Mouse (Mus musculus) neural tube, embryonic 13.5 days (tissue): Measurements from ENCODE around the gene Lias. TPM values are rescaled to one million over a fixed set of nuclear protein-coding genes. Genes with fewer than 3 reads are reported as not detected.

Experiments used
- ATAC-seq: fragments of 200-750 bp; cut with Nextera tagmentation; 2 replicates; pipeline ENCODE4 v1.8.0; 2017; ENCODE audit warnings: low read depth, mild to moderate bottlenecking, moderate TSS enrichment, moderate library complexity
- H3K27ac ChIP-seq: fragments of 300-500 bp; sonication (generic); replicated peaks from 2 replicates; pipeline ENCODE4 v1.5.1; 2015; ENCODE audit warnings: moderate library complexity, mild to moderate bottlenecking, inconsistent platforms
- H3K27me3 ChIP-seq: fragments of 300-500 bp; sonication (generic); 2 replicates; pipeline ENCODE4 v1.6.1; 2015; ENCODE audit warnings: mild to moderate bottlenecking, inconsistent platforms
- H3K36me3 ChIP-seq: fragments of 300-500 bp; sonication (generic); 2 replicates; pipeline ENCODE4 v1.6.1; 2015; ENCODE audit warnings: mild to moderate bottlenecking, inconsistent platforms
- H3K4me1 ChIP-seq: fragments of 300-500 bp; sonication (generic); replicated peaks from 2 replicates; pipeline ENCODE4 v1.6.1; 2015; ENCODE audit warnings: inconsistent platforms
- H3K4me2 ChIP-seq: fragments of 300-500 bp; sonication (generic); 2 replicates; pipeline ENCODE4 v1.6.1; 2015; ENCODE audit warnings: inconsistent platforms, mild to moderate bottlenecking, moderate library complexity
- H3K4me3 ChIP-seq: fragments of 300-500 bp; sonication (generic); 2 replicates; pipeline ENCODE4 v1.5.1; 2015; ENCODE audit warnings: mild to moderate bottlenecking, inconsistent platforms
- H3K9ac ChIP-seq: fragments of 300-500 bp; sonication (generic); 2 replicates; pipeline ENCODE4 v1.6.1; 2015; ENCODE audit warnings: moderate library complexity, mild to moderate bottlenecking, inconsistent platforms
- H3K9me3 ChIP-seq: fragments of 300-500 bp; sonication (generic); 2 replicates; pipeline ENCODE4 v1.6.1; 2016; ENCODE audit warnings: inconsistent platforms
- WGBS: fragments of 180-500 bp; shearing (Covaris S2); methylation state at CpG from one replicate; pipeline ENCODE4 v1.1.7; 2015; 5-methylcytosine and 5-hydroxymethylcytosine counted together
- polyA plus RNA-seq: library from polyadenylated mRNA; unstranded; fragments of >200 nt; fragmentation: Nextera tagmentation; extraction: Ambion mirVana; gene quantifications from 2 replicates; pipeline ENCODE4 v1.2.1, GENCODE M21; 2015

Gene Lias
- polyA plus RNA-seq, 1 experiment from 2014 or later = 63.3 TPM

- no peak overlapping the region for H3K4me2 ChIP-seq
- no peak overlapping the region for H3K4me3 ChIP-seq
- no peaks in the 10 kb centered on the region for H3K27me3 ChIP-seq
- no peak overlapping the region for H3K9ac ChIP-seq
- peaks cover 26% of the 10 kb centered on the region for H3K4me1 ChIP-seq
- H3K27ac ChIP-seq = no peak overlapping the region
- 80% methylated on average over 6 of the region's 6 CpGs for WGBS
- peaks cover 65% of the 10 kb centered on the region for H3K36me3 ChIP-seq
- no peaks in the 10 kb centered on the region for H3K9me3 ChIP-seq
- no peak for ATAC-seq
Measured at GRCm38 (mm10) chr5:65387008-65387867, 4.1 kb upstream of the Lias start.

GRCm38 (mm10) chr5:65391753-65392152 is 456 bp downstream of the Lias start:
- Histone ChIP-seq H3K36me3 (peaks cover 53% of the 10 kb centered on the region), H3K27ac (peak overlapping the region; percentile 94), H3K4me2 (peak overlapping the region; percentile 83), H3K4me1 (peaks cover 34% of the 10 kb centered on the region), H3K27me3 (no peaks in the 10 kb centered on the region), H3K9ac (peak overlapping the region; percentile 67), H3K4me3 (peak overlapping the region; percentile 72), H3K9me3 (no peaks in the 10 kb centered on the region)
- peak; percentile 51 for ATAC-seq
- WGBS = 3% methylated on average over 12 of the region's 12 CpGs

- H3K4me3 ChIP-seq = no peak overlapping the region
- 95% methylated on average over 7 of the region's 7 CpGs for WGBS
- peaks cover 23% of the 10 kb centered on the region for H3K4me1 ChIP-seq
- no peak overlapping the region for H3K9ac ChIP-seq
- no peak overlapping the region for H3K27ac ChIP-seq
- no peak for ATAC-seq
- H3K36me3 ChIP-seq = peaks cover 49% of the 10 kb centered on the region
- no peak overlapping the region for H3K4me2 ChIP-seq
- no peaks in the 10 kb centered on the region for H3K9me3 ChIP-seq
- no peaks in the 10 kb centered on the region for H3K27me3 ChIP-seq
Measured at GRCm38 (mm10) chr5:65394425-65394824, 3.1 kb downstream of the Lias start.

GRCm38 (mm10) chr5:65401251-65401994 is 10.1 kb downstream of the Lias start:
- Histone ChIP-seq H3K36me3 (peaks cover 75% of the 10 kb centered on the region), H3K4me3 (no peak overlapping the region), H3K4me1 (no peaks in the 10 kb centered on the region), H3K9me3 (no peaks in the 10 kb centered on the region), H3K27me3 (no peaks in the 10 kb centered on the region), H3K4me2 (no peak overlapping the region), H3K27ac (no peak overlapping the region), H3K9ac (no peak overlapping the region)
- 33% methylated on average over 2 of the region's 2 CpGs for WGBS
- ATAC-seq = no peak

- ATAC-seq = 0 out of 2 replicates have a peak, but pooled peaks have one; percentile 27
- no peaks in the 10 kb centered on the region for H3K4me1 ChIP-seq
- H3K4me3 ChIP-seq = no peak overlapping the region
- H3K27me3 ChIP-seq = no peaks in the 10 kb centered on the region
- H3K4me2 ChIP-seq = no peak overlapping the region
- peaks cover 65% of the 10 kb centered on the region for H3K36me3 ChIP-seq
- H3K9ac ChIP-seq = no peak overlapping the region
- H3K27ac ChIP-seq = peak overlapping the region; percentile 46; the same call in 1 of the 2 replicates
- H3K9me3 ChIP-seq = no peaks in the 10 kb centered on the region
- WGBS = 33% methylated on average over 12 of the region's 12 CpGs
Measured at GRCm38 (mm10) chr5:65407989-65408388, 16.7 kb downstream of the Lias start.

- ATAC-seq = no peak
- no peaks in the 10 kb centered on the region for H3K4me1 ChIP-seq
- no peak overlapping the region for H3K27ac ChIP-seq
- H3K9ac ChIP-seq = no peak overlapping the region
- no peak overlapping the region for H3K4me2 ChIP-seq
- no peaks in the 10 kb centered on the region for H3K9me3 ChIP-seq
- H3K36me3 ChIP-seq = peaks cover 76% of the 10 kb centered on the region
- WGBS = 29% methylated on average over 26 of the region's 26 CpGs
- no peak overlapping the region for H3K4me3 ChIP-seq
- H3K27me3 ChIP-seq = no peaks in the 10 kb centered on the region
Measured at GRCm38 (mm10) chr5:65415653-65416458, 24.6 kb downstream of the Lias start.

- Histone ChIP-seq H3K4me3 (no peak overlapping the region), H3K4me1 (no peaks in the 10 kb centered on the region), H3K27me3 (no peaks in the 10 kb centered on the region), H3K4me2 (no peak overlapping the region), H3K9ac (no peak overlapping the region), H3K27ac (no peak overlapping the region), H3K9me3 (no peaks in the 10 kb centered on the region), H3K36me3 (peaks cover 88% of the 10 kb centered on the region)
- WGBS = 79% methylated on average over 10 of the region's 10 CpGs
- ATAC-seq = no peak
Measured at GRCm38 (mm10) chr5:65419136-65419535, 27.8 kb downstream of the Lias start.

- Histone ChIP-seq H3K4me3 (no peak overlapping the region), H3K4me1 (no peaks in the 10 kb centered on the region), H3K36me3 (peaks cover 88% of the 10 kb centered on the region), H3K27me3 (no peaks in the 10 kb centered on the region), H3K9ac (no peak overlapping the region), H3K4me2 (no peak overlapping the region), H3K27ac (no peak overlapping the region), H3K9me3 (no peaks in the 10 kb centered on the region)
- 74% methylated on average over 6 of the region's 6 CpGs for WGBS
- no peak for ATAC-seq
Measured at GRCm38 (mm10) chr5:65420822-65421221, 29.5 kb downstream of the Lias start.

GRCm38 (mm10) chr5:65422803-65423202 is 31.5 kb downstream of the Lias start:
- Histone ChIP-seq H3K4me1 (no peaks in the 10 kb centered on the region), H3K4me3 (no peak overlapping the region), H3K27me3 (no peaks in the 10 kb centered on the region), H3K9me3 (no peaks in the 10 kb centered on the region), H3K4me2 (no peak overlapping the region), H3K36me3 (peaks cover 84% of the 10 kb centered on the region), H3K9ac (no peak overlapping the region), H3K27ac (no peak overlapping the region)
- 96% methylated on average over 8 of the region's 8 CpGs for WGBS
- ATAC-seq = no peak

GRCm38 (mm10) chr5:65424215-65424614 is 32.9 kb downstream of the Lias start:
- ATAC-seq = no peak
- no peaks in the 10 kb centered on the region for H3K9me3 ChIP-seq
- WGBS = 92% methylated on average over 6 of the region's 6 CpGs
- H3K4me3 ChIP-seq = no peak overlapping the region
- H3K27ac ChIP-seq = no peak overlapping the region
- peaks cover 72% of the 10 kb centered on the region for H3K36me3 ChIP-seq
- H3K9ac ChIP-seq = no peak overlapping the region
- H3K4me1 ChIP-seq = 0 out of 2 replicates have a peak, but pooled peaks cover 3% of the 10 kb centered on the region
- no peak overlapping the region for H3K4me2 ChIP-seq
- H3K27me3 ChIP-seq = no peaks in the 10 kb centered on the region

- H3K4me2 ChIP-seq = no peak overlapping the region
- WGBS = 95% methylated on average over 5 of the region's 5 CpGs
- H3K27me3 ChIP-seq = no peaks in the 10 kb centered on the region
- H3K9ac ChIP-seq = no peak overlapping the region
- no peak overlapping the region for H3K4me3 ChIP-seq
- H3K9me3 ChIP-seq = no peaks in the 10 kb centered on the region
- peaks cover 67% of the 10 kb centered on the region for H3K36me3 ChIP-seq
- no peak for ATAC-seq
- H3K27ac ChIP-seq = no peak overlapping the region
- H3K4me1 ChIP-seq = 0 out of 2 replicates have a peak, but pooled peaks cover 5% of the 10 kb centered on the region
Measured at GRCm38 (mm10) chr5:65425251-65425650, 34.0 kb downstream of the Lias start.

GRCm38 (mm10) chr5:65428321-65428720 is 37.0 kb downstream of the Lias start:
- Histone ChIP-seq H3K9me3 (no peaks in the 10 kb centered on the region), H3K27me3 (no peaks in the 10 kb centered on the region), H3K27ac (no peak overlapping the region), H3K9ac (no peak overlapping the region), H3K4me2 (no peak overlapping the region), H3K4me3 (no peak overlapping the region), H3K4me1 (peaks cover 33% of the 10 kb centered on the region), H3K36me3 (peaks cover 38% of the 10 kb centered on the region)
- ATAC-seq = no peak
- 54% methylated on average over 4 of the region's 4 CpGs for WGBS
